ENCODE assay signal across 8 mouse cellular contexts in the genomic region with DNA sequence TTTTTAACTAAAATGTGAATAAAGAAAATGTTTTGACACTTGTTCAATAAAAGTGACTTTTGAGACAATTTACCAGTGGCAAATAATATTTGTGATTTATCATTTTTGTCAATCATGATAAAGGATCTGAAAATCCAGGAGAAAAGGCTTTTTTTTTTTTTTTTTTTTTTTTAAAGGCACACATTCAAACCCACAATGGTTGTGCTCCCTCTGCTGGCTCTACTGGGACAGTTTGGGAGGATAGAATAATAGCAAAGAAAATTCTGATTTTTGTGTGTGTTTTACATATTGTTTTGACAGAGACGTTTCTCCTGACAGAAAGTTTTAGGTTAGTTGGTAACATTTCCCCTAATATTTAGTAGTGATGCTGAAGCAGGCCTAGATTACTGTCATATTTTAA. TPM values are rescaled to one million over a fixed set of nuclear protein-coding genes. Genes with fewer than 3 reads are reported as not detected.
A peak's percentile ranks its signal among the peaks of the same experiment; 100 is the strongest.
DNase-seq lines count a peak whose midpoint lies in the region; ATAC-seq lines count a peak whose summit lies in the region.
"Had no signal": no experiment of that assay in that cellular context is flagged by ENCODE, and none has a peak within 500 bp of the region (broad histone marks: within the 10 kb centered on the region; RNA-seq: fewer than 3 reads in every experiment).

No protein-coding gene starts in this region.

- no peak overlapping the region for H3K4me3 ChIP-seq in hindbrain, embryonic 14.5 days (replicated peaks; ENCODE audit: low read length)
- no peak overlapping the region for H3K4me3 ChIP-seq in hindbrain, embryonic 10.5 days
- no peak overlapping the region for H3K4me3 ChIP-seq in neural tube, embryonic 11.5 days (ENCODE audit: low read depth, low read length)
- no peak overlapping the region for H3K4me3 ChIP-seq in neural tube, embryonic 15.5 days (replicated peaks)
- H3K4me3 ChIP-seq in embryonic facial prominence, embryonic 10.5 days, result no peak overlapping the region
- H3K4me3 ChIP-seq: lung, embryonic 15.5 days had no signal

- H3K27me3 ChIP-seq in hindbrain, embryonic 14.5 days (ENCODE audit: control insufficient read depth, insufficient read depth, low read length), result no peaks in the 10 kb centered on the region
- H3K27me3 ChIP-seq in hindbrain, embryonic 10.5 days (ENCODE audit: insufficient read depth, poor library complexity, severe bottlenecking), result no peaks in the 10 kb centered on the region
- H3K27me3 ChIP-seq in neural tube, embryonic 11.5 days (ENCODE audit: control insufficient read depth, insufficient read depth, low read length), result no peaks in the 10 kb centered on the region
- H3K27me3 ChIP-seq in neural tube, embryonic 15.5 days (replicated peaks), result 0 out of 2 replicates have a peak, but pooled peaks cover 4% of the 10 kb centered on the region
- H3K27me3 ChIP-seq in embryonic facial prominence, embryonic 10.5 days (replicated peaks; ENCODE audit: low read depth, poor library complexity, severe bottlenecking), result no peaks in the 10 kb centered on the region; the same call in 1 of the 2 replicates
- H3K27me3 ChIP-seq: lung, embryonic 15.5 days had no signal

- peaks cover 9% of the 10 kb centered on the region for H3K4me1 ChIP-seq in hindbrain, embryonic 14.5 days (replicated peaks; ENCODE audit: control insufficient read depth, insufficient read depth, low read length)
- peaks cover 37% of the 10 kb centered on the region for H3K4me1 ChIP-seq in hindbrain, embryonic 10.5 days (replicated peaks)
- no peaks in the 10 kb centered on the region; the same call in 1 of the 2 replicates for H3K4me1 ChIP-seq in neural tube, embryonic 11.5 days (ENCODE audit: control insufficient read depth, insufficient read depth, low read length)
- peaks cover 18% of the 10 kb centered on the region for H3K4me1 ChIP-seq in neural tube, embryonic 15.5 days
- peaks cover 36% of the 10 kb centered on the region for H3K4me1 ChIP-seq in embryonic facial prominence, embryonic 10.5 days

- no peak overlapping the region for H3K27ac ChIP-seq in hindbrain, embryonic 14.5 days
- H3K27ac ChIP-seq in hindbrain, embryonic 10.5 days, result no peak overlapping the region
- no peak overlapping the region for H3K27ac ChIP-seq in neural tube, embryonic 11.5 days (ENCODE audit: low read depth, low read length)
- H3K27ac ChIP-seq in neural tube, embryonic 15.5 days (replicated peaks), result no peak overlapping the region
- no peak overlapping the region for H3K27ac ChIP-seq in embryonic facial prominence, embryonic 10.5 days (replicated peaks)
- H3K27ac ChIP-seq: lung, embryonic 15.5 days had no signal

- WGBS in hindbrain, embryonic 14.5 days, result 33% methylated on average over 1 of the region's 1 CpGs
- 47% methylated on average over 1 of the region's 1 CpGs for WGBS in hindbrain, embryonic 10.5 days
- WGBS in neural tube, embryonic 11.5 days, result 56% methylated on average over 1 of the region's 1 CpGs
- 61% methylated on average over 1 of the region's 1 CpGs for WGBS in neural tube, embryonic 15.5 days
- 58% methylated on average over 1 of the region's 1 CpGs for WGBS in embryonic facial prominence, embryonic 10.5 days

- H3K9ac ChIP-seq in hindbrain, embryonic 14.5 days, result no peak overlapping the region
- H3K9ac ChIP-seq in neural tube, embryonic 11.5 days (ENCODE audit: low read length), result no peak overlapping the region
- H3K9ac ChIP-seq in neural tube, embryonic 15.5 days (replicated peaks), result no peak overlapping the region
- H3K9ac ChIP-seq: lung, embryonic 15.5 days had no signal

- H3K4me2 ChIP-seq in hindbrain, embryonic 14.5 days (replicated peaks), result no peak overlapping the region
- no peak overlapping the region for H3K4me2 ChIP-seq in neural tube, embryonic 11.5 days (ENCODE audit: low read depth)
- no peak overlapping the region for H3K4me2 ChIP-seq in neural tube, embryonic 15.5 days
- H3K4me2 ChIP-seq: lung, embryonic 15.5 days had no signal

- DNase-seq in hindbrain, embryonic 14.5 days (ENCODE audit: low spot score), result peak; percentile 68
- DNase-seq in hindbrain, embryonic 10.5 days (ENCODE audit: low spot score), result no peak
- peak; percentile 25 for DNase-seq in neural tube, embryonic 11.5 days (ENCODE audit: low spot score)
- DNase-seq in embryonic facial prominence, embryonic 10.5 days (ENCODE audit: low spot score), result peak; percentile 26
- DNase-seq in right cerebral cortex, postnatal 4 days, result peak; percentile 57
- no peak for DNase-seq in thymus, postnatal 36 days

- no peaks in the 10 kb centered on the region for H3K9me3 ChIP-seq in hindbrain, embryonic 14.5 days (ENCODE audit: control insufficient read depth, low read length)
- no peaks in the 10 kb centered on the region for H3K9me3 ChIP-seq in hindbrain, embryonic 10.5 days
- no peaks in the 10 kb centered on the region for H3K9me3 ChIP-seq in neural tube, embryonic 11.5 days (ENCODE audit: control insufficient read depth, low read length)
- no peaks in the 10 kb centered on the region for H3K9me3 ChIP-seq in neural tube, embryonic 15.5 days (replicated peaks)
- no peaks in the 10 kb centered on the region for H3K9me3 ChIP-seq in embryonic facial prominence, embryonic 10.5 days
- H3K9me3 ChIP-seq: lung, embryonic 15.5 days had no signal

- no peaks in the 10 kb centered on the region for H3K36me3 ChIP-seq in hindbrain, embryonic 14.5 days (replicated peaks; ENCODE audit: control insufficient read depth, insufficient read depth)
- H3K36me3 ChIP-seq in hindbrain, embryonic 10.5 days, result no peaks in the 10 kb centered on the region
- no peaks in the 10 kb centered on the region for H3K36me3 ChIP-seq in neural tube, embryonic 11.5 days (ENCODE audit: control insufficient read depth, insufficient read depth, low read length)
- H3K36me3 ChIP-seq in neural tube, embryonic 15.5 days, result no peaks in the 10 kb centered on the region
- no peaks in the 10 kb centered on the region for H3K36me3 ChIP-seq in embryonic facial prominence, embryonic 10.5 days (replicated peaks)
- H3K36me3 ChIP-seq: lung, embryonic 15.5 days had no signal

- ATAC-seq in hindbrain, embryonic 14.5 days (ENCODE audit: low FRiP score), result no peak
- no peak for ATAC-seq in neural tube, embryonic 11.5 days (ENCODE audit: insufficient read depth, low FRiP score, low TSS enrichment)
- ATAC-seq in neural tube, embryonic 15.5 days (ENCODE audit: low FRiP score), result no peak

RNA-seq across cellular contexts. Expression of a gene that starts 28.1 kb away (rescaled TPM):
- 35.0 and 37.5 TPM in 2 replicates for polyA plus RNA-seq in hindbrain, embryonic 14.5 days (2014; fragmentation: Nextera tagmentation; extraction: Ambion mirVana)
- 30.1 and 31.7 TPM in 2 replicates for polyA plus RNA-seq in hindbrain, embryonic 10.5 days (2016; fragmentation: Nextera tagmentation; extraction: Ambion mirVana)
- polyA plus RNA-seq in neural tube, embryonic 11.5 days (2014; fragmentation: Nextera tagmentation; extraction: Ambion mirVana), result 26.4 and 30.1 TPM in 2 replicates
- 34.5 and 38.6 TPM in 2 replicates for polyA plus RNA-seq in neural tube, embryonic 15.5 days (2015; fragmentation: Nextera tagmentation; extraction: Ambion mirVana)
- 40.0 and 41.8 TPM in 2 replicates for polyA plus RNA-seq in embryonic facial prominence, embryonic 10.5 days (2016; fragmentation: Nextera tagmentation; extraction: Ambion mirVana)

Comparison
In these comparisons a context has a peak if more than half of its experiments do, and no peak if none do; other contexts are left out.
1. DNase-seq: peak in hindbrain, embryonic 14.5 days (single experiment), neural tube, embryonic 11.5 days (single experiment), embryonic facial prominence, embryonic 10.5 days (single experiment) and right cerebral cortex, postnatal 4 days (single experiment); none in hindbrain, embryonic 10.5 days (single experiment) and thymus, postnatal 36 days (0 of 2).